Mouse (Mus musculus) kidney, embryonic 15.5 days (tissue): Measurements from ENCODE around the gene Prepl. TPM values are rescaled to one million over a fixed set of nuclear protein-coding genes. Genes with fewer than 3 reads are reported as not detected.
A peak's percentile ranks its signal among the peaks of the same experiment; 100 is the strongest.

Experiments
- ATAC-seq: fragments of 200-750 bp; cut with Nextera tagmentation; replicated peaks from 2 replicates; pipeline ENCODE4 v1.8.0; 2017; ENCODE audit warnings: moderate TSS enrichment; ENCODE audit not compliant: low FRiP score
- H3K27ac ChIP-seq: fragments of 300-500 bp; sonication (generic); 2 replicates; pipeline ENCODE4 v1.5.1; 2015; ENCODE audit warnings: mild to moderate bottlenecking, inconsistent platforms
- H3K27me3 ChIP-seq: fragments of 300-500 bp; sonication (generic); 2 replicates; pipeline ENCODE4 v1.6.1; 2015; ENCODE audit warnings: inconsistent platforms
- H3K36me3 ChIP-seq: fragments of 300-500 bp; sonication (generic); 2 replicates; pipeline ENCODE4 v1.6.1; 2015; ENCODE audit warnings: inconsistent platforms
- H3K4me1 ChIP-seq: fragments of 300-500 bp; sonication (generic); 2 replicates; pipeline ENCODE4 v1.6.1; 2015; ENCODE audit warnings: inconsistent platforms
- H3K4me2 ChIP-seq: fragments of 300-500 bp; sonication (generic); 2 replicates; pipeline ENCODE4 v1.6.1; 2015; ENCODE audit warnings: moderate library complexity, mild to moderate bottlenecking, inconsistent platforms
- H3K4me3 ChIP-seq: fragments of 300-500 bp; sonication (generic); replicated peaks from 2 replicates; pipeline ENCODE4 v1.5.1; 2015; ENCODE audit warnings: mild to moderate bottlenecking, inconsistent platforms
- H3K9ac ChIP-seq: fragments of 300-500 bp; sonication (generic); 2 replicates; pipeline ENCODE4 v1.6.1; 2015; ENCODE audit warnings: mild to moderate bottlenecking, inconsistent platforms
- H3K9me3 ChIP-seq: fragments of 300-500 bp; sonication (generic); replicated peaks from 2 replicates; pipeline ENCODE4 v1.6.1; 2016; ENCODE audit warnings: inconsistent platforms
- WGBS: fragments of 180-500 bp; shearing (Covaris S2); methylation state at CpG from one replicate; pipeline ENCODE4 v1.1.7; 2015; ENCODE audit warnings: mixed read lengths; 5-methylcytosine and 5-hydroxymethylcytosine counted together
- polyA plus RNA-seq: library from polyadenylated mRNA; unstranded; fragments of >200 nt; fragmentation: Nextera tagmentation; extraction: Ambion mirVana; gene quantifications from 2 replicates; pipeline ENCODE4 v1.2.1, GENCODE M21; 2015

The Prepl gene
- polyA plus RNA-seq, 1 experiment from 2014 or later, result 32.0 TPM

GRCm38 (mm10) chr17:85063560-85063959, 26.5 kb downstream of the Prepl start:
- H3K27ac ChIP-seq, result no peak overlapping the region
- 92% methylated on average over 7 of the region's 7 CpGs for WGBS
- H3K4me2 ChIP-seq, result no peak overlapping the region
- H3K36me3 ChIP-seq, result peaks cover 64% of the 10 kb centered on the region
- no peaks in the 10 kb centered on the region for H3K9me3 ChIP-seq
- H3K9ac ChIP-seq, result no peak overlapping the region
- no peak for ATAC-seq
- no peak overlapping the region for H3K4me3 ChIP-seq
- no peaks in the 10 kb centered on the region for H3K4me1 ChIP-seq
- no peaks in the 10 kb centered on the region for H3K27me3 ChIP-seq

GRCm38 (mm10) chr17:85059136-85059535, 30.9 kb downstream of the Prepl start:
- Histone ChIP-seq H3K27ac (no peak overlapping the region), H3K36me3 (peaks cover 24% of the 10 kb centered on the region), H3K4me2 (no peak overlapping the region), H3K9me3 (no peaks in the 10 kb centered on the region), H3K4me1 (no peaks in the 10 kb centered on the region), H3K9ac (no peak overlapping the region), H3K4me3 (no peak overlapping the region), H3K27me3 (no peaks in the 10 kb centered on the region)
- WGBS, result 92% methylated on average over 6 of the region's 6 CpGs
- no peak for ATAC-seq

- WGBS, result 87% methylated on average over 7 of the region's 7 CpGs
- H3K4me1 ChIP-seq, result no peaks in the 10 kb centered on the region
- ATAC-seq, result no peak
Observed at GRCm38 (mm10) chr17:85058276-85058675, 31.8 kb downstream of the Prepl start.

DNA sequence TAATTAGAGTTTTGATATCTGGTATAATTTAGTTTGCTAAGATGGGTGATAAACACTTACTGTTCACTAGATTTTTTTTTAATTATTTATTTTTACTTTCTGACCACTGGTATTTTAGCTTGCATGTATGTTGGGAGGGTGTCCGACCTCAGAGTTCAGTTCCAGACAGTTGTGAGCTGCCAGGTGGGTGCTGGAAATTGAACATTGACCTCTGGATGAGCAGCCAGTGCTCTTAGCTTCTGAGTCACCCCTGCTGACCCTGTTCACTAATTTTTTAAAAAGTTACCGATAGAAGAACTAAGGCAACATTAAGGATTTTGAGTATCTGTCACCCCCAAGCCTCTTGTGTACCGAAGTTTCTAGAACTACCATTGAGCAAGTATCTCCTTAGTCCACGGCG, 41.7 kb downstream of the Prepl start:
- Histone ChIP-seq H3K4me3 (no peak overlapping the region), H3K4me1 (no peaks in the 10 kb centered on the region), H3K9me3 (no peaks in the 10 kb centered on the region), H3K27ac (no peak overlapping the region), H3K9ac (no peak overlapping the region), H3K36me3 (no peaks in the 10 kb centered on the region), H3K27me3 (no peaks in the 10 kb centered on the region), H3K4me2 (no peak overlapping the region)
- no peak for ATAC-seq
- WGBS, result 92% methylated on average over 5 of the region's 5 CpGs

More at GRCm38 (mm10) chr17:85058276-85058675, 31.8 kb downstream of the Prepl start:
- no peak overlapping the region for H3K4me3 ChIP-seq
- H3K27ac ChIP-seq, result no peak overlapping the region
- H3K9me3 ChIP-seq, result no peaks in the 10 kb centered on the region
- peaks cover 16% of the 10 kb centered on the region for H3K36me3 ChIP-seq
- no peak overlapping the region for H3K4me2 ChIP-seq
- H3K27me3 ChIP-seq, result no peaks in the 10 kb centered on the region
- no peak overlapping the region for H3K9ac ChIP-seq

GRCm38 (mm10) chr17:85045160-85045559, 44.9 kb downstream of the Prepl start:
- no peak overlapping the region for H3K4me3 ChIP-seq
- H3K4me2 ChIP-seq, result no peak overlapping the region
- H3K9me3 ChIP-seq, result no peaks in the 10 kb centered on the region

DNA sequence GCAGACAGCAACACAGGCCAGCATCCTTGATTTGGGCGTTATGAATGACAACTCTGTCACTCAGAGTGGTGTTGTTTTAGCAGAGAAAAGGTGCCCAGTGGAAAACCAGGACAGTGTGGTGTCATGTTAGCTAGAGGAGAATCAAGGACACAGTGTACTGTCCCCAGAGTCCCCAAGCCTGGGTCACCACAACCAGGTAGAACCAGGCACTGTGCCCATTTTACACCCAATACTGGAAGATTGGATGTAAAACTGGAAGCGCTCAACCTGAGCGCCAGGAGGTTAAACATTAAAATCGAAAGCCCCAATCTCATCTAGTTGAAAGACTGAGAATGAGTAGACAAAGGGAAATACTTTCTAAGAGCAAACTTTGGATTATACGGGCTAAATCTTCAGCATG, 45.6 kb downstream of the Prepl start:
- H3K27me3 ChIP-seq, result no peaks in the 10 kb centered on the region
- peaks cover 20% of the 10 kb centered on the region for H3K4me1 ChIP-seq
- H3K4me3 ChIP-seq, result no peak overlapping the region
- no peaks in the 10 kb centered on the region for H3K36me3 ChIP-seq
- no peak overlapping the region for H3K9ac ChIP-seq
- no peak overlapping the region for H3K4me2 ChIP-seq
- no peak for ATAC-seq
- peak overlapping the region; percentile 82 for H3K27ac ChIP-seq
- WGBS, result 75% methylated on average over 5 of the region's 5 CpGs
- no peaks in the 10 kb centered on the region for H3K9me3 ChIP-seq

More at GRCm38 (mm10) chr17:85045160-85045559, 44.9 kb downstream of the Prepl start:
- peaks cover 20% of the 10 kb centered on the region for H3K4me1 ChIP-seq
- H3K9ac ChIP-seq, result no peak overlapping the region
- peak overlapping the region; percentile 82 for H3K27ac ChIP-seq
- no peak for ATAC-seq
- H3K27me3 ChIP-seq, result no peaks in the 10 kb centered on the region
- WGBS, result 80% methylated on average over 12 of the region's 12 CpGs
- H3K36me3 ChIP-seq, result no peaks in the 10 kb centered on the region

DNA sequence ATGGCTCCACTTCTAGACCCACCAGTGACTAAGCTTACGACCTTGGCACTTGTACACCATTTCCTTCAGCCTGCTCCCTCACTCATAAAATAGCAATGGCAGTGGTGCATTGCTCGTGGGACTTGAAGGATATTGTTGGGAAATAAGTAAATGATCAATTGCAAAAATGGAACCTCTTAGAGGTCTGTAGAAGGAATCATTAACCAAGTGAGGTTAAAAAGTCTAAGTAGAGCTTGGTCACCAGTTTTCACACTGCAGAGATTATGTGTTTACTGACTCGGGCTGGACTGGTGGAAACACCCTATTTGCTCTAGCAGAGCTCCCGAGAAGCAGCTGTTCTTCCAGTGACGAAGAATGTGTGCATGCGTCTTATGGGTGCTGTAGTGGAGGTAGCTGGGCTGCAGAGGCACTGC, 46.6 kb downstream of the Prepl start:
- 62% methylated on average over 6 of the region's 6 CpGs for WGBS
- H3K27ac ChIP-seq, result peak overlapping the region; percentile 82

DNA sequence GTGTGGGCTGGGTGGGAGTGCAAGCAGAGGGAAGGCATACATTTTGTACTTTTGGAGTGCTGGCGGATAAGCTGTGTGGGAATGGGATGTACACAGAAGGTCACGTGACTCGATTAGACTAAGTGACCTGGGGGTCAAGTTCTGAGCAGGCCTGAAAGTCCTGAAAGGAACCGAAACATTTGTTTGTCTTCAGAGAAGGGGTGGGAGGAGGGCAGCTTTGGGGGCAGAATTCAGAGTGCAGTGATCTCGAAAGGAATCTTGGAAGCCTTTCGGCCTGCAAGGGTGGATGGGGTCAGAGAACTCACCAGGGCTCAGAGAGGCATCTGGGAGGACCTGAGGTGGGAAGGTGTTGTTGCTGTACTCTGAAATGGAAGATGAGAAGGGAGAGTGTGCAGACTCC, 47.6 kb downstream of the Prepl start:
- H3K4me3 ChIP-seq, result no peak overlapping the region
- WGBS, result 57% methylated on average over 6 of the region's 6 CpGs

More for the DNA sequence above, 46.6 kb downstream of the Prepl start:
- peaks cover 20% of the 10 kb centered on the region for H3K4me1 ChIP-seq
- no peak overlapping the region for H3K9ac ChIP-seq
- no peak overlapping the region for H3K4me3 ChIP-seq
- no peaks in the 10 kb centered on the region for H3K27me3 ChIP-seq
- no peaks in the 10 kb centered on the region for H3K9me3 ChIP-seq
- H3K4me2 ChIP-seq, result no peak overlapping the region
- H3K36me3 ChIP-seq, result no peaks in the 10 kb centered on the region
- ATAC-seq, result peak; percentile 50

GRCm38 (mm10) chr17:85040913-85041312, 49.1 kb downstream of the Prepl start:
- 67% methylated on average over 7 of the region's 7 CpGs for WGBS
- Histone ChIP-seq H3K4me1 (peaks cover 20% of the 10 kb centered on the region), H3K9me3 (no peaks in the 10 kb centered on the region), H3K27me3 (no peaks in the 10 kb centered on the region), H3K4me2 (no peak overlapping the region), H3K36me3 (no peaks in the 10 kb centered on the region), H3K9ac (no peak overlapping the region), H3K27ac (peak overlapping the region; percentile 82), H3K4me3 (no peak overlapping the region)
- ATAC-seq, result peak; percentile 65

More for the DNA sequence above, 47.6 kb downstream of the Prepl start:
- peaks cover 20% of the 10 kb centered on the region for H3K4me1 ChIP-seq
- H3K36me3 ChIP-seq, result no peaks in the 10 kb centered on the region
- no peaks in the 10 kb centered on the region for H3K27me3 ChIP-seq
- H3K9ac ChIP-seq, result no peak overlapping the region
- no peaks in the 10 kb centered on the region for H3K9me3 ChIP-seq
- H3K4me2 ChIP-seq, result no peak overlapping the region
- peak overlapping the region; percentile 82 for H3K27ac ChIP-seq
- no peak for ATAC-seq

DNA sequence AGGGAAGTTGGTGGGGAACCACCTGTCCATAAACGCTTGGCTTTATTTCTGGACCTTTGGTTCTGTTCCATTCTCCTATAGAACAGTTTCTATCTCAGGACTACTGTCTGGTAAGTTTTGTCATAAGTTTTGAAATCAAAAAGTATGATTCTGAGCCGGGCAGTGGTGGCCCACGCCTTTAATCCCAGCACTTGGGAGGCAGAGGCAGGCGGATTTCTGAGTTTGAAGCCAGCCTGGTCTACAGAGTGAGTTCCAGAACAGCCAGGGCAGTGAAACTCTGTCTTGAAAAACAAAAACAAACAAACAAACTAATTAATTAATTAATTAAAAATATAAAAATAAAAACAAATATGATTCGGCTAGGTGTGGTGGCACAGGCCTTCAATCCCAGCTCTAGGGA, 51.3 kb downstream of the Prepl start:
- Histone ChIP-seq H3K4me1 (peaks cover 20% of the 10 kb centered on the region), H3K27me3 (no peaks in the 10 kb centered on the region), H3K36me3 (no peaks in the 10 kb centered on the region), H3K27ac (no peak overlapping the region), H3K9me3 (no peaks in the 10 kb centered on the region), H3K4me2 (no peak overlapping the region), H3K4me3 (no peak overlapping the region), H3K9ac (no peak overlapping the region)
- WGBS, result 87% methylated on average over 5 of the region's 5 CpGs
- no peak for ATAC-seq

- ATAC-seq, result no peak
- no peaks in the 10 kb centered on the region for H3K9me3 ChIP-seq
- H3K36me3 ChIP-seq, result no peaks in the 10 kb centered on the region
- 89% methylated on average over 4 of the region's 4 CpGs for WGBS
- no peak overlapping the region for H3K4me3 ChIP-seq
- H3K27me3 ChIP-seq, result no peaks in the 10 kb centered on the region
- H3K4me2 ChIP-seq, result no peak overlapping the region
- no peak overlapping the region for H3K27ac ChIP-seq
- H3K4me1 ChIP-seq, result peaks cover 20% of the 10 kb centered on the region
- no peak overlapping the region for H3K9ac ChIP-seq
Observed at GRCm38 (mm10) chr17:85038311-85038710, 51.7 kb downstream of the Prepl start.

GRCm38 (mm10) chr17:85037855-85038254, 52.2 kb downstream of the Prepl start:
- Histone ChIP-seq H3K4me1 (peaks cover 16% of the 10 kb centered on the region), H3K27ac (no peak overlapping the region), H3K36me3 (no peaks in the 10 kb centered on the region), H3K9ac (no peak overlapping the region), H3K27me3 (no peaks in the 10 kb centered on the region), H3K4me2 (no peak overlapping the region), H3K9me3 (no peaks in the 10 kb centered on the region), H3K4me3 (no peak overlapping the region)
- no peak for ATAC-seq
- 81% methylated on average over 5 of the region's 5 CpGs for WGBS

DNA sequence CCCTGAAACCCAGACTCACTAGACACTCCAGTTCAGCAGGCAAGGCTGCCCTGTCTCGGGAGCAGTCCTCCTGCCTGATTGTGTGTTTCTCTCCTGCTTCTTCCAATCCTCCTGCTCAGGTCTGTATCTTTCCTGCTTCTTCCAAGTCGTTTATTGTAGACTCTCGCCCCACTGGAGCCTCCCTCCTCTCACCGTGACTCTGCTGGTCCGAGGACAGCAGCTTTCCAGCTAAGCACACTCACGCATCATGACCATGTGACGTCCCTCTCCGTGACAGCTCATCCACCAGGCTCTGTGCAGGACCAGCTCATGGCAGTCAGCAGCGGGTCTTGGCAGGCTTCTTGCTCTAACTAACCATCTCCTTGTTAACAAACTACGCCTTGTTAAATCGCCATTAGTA, 56.0 kb downstream of the Prepl start:
- Histone ChIP-seq H3K9ac (no peak overlapping the region), H3K9me3 (no peaks in the 10 kb centered on the region), H3K4me1 (no peaks in the 10 kb centered on the region), H3K4me2 (no peak overlapping the region), H3K4me3 (no peak overlapping the region), H3K36me3 (no peaks in the 10 kb centered on the region), H3K27me3 (no peaks in the 10 kb centered on the region), H3K27ac (no peak overlapping the region)
- no peak for ATAC-seq
- WGBS, result 66% methylated on average over 11 of the region's 11 CpGs
